Mouse (Mus musculus) cerebellum, postnatal 10 days (tissue): ENCODE measurements around the gene Hbb-bh1.
"Not testable (repeated sequence)": the region's sequence is repeated elsewhere in the genome, so short reads cannot be mapped to it uniquely, and the experiment has no call there.

ENCODE experiments used
- DNase-seq, 2 experiments: peaks; one replicate each; pipeline ENCODE4 v3.0.0; 2021; ENCODE audit warnings: mixed read lengths in 2 of 2

Gene Hbb-bh1

DNA sequence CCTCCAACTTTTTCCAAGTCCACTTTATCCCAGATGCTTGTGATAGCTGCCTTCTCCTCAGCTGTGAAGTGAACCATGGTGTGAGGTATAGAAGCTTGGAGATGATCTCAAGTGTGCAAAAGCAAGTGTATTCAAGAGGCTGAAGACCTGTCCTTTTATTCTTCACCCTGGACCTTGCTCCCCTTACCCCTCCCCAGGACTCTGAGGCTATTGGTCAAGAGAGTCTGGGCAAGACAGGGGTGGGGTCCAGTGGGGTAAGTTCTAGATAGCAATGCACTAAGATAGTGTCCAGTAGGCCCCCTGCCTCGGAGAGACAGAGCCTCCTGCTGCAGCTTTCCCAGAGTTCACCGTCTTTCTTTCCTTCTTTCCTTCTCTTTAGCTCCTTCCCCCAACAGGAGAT, at the start of gene Hbb-bh1:
Gene Hbb-bh1, minus strand, starts transcription at position 131 of the 400 bp plus-strand sequence.
- DNase-seq: no peak

DNA sequence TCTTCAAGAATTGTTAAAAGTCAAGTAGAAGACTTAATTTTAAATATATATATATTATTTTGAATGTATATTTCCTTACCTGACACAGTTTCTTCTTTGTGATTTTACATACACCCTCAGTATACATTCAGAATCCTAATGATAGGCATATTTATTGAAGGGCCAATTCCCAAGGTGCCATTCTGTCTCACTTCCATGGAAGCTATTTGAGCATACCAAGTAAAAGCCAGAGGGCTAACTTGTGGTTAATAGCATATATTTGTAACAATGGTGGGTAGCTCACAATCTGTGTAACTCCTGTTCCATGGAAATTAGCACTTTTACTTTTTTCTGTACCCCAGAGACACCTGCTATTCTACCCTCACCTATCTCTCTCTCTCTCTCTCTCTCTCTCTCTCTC, 43.2 kb upstream of the Hbb-bh1 start, which contains the start of gene Olfr66:
Gene Olfr66, minus strand, starts transcription at position 101 of the 400 bp plus-strand sequence.
- no peak for DNase-seq

DNA sequence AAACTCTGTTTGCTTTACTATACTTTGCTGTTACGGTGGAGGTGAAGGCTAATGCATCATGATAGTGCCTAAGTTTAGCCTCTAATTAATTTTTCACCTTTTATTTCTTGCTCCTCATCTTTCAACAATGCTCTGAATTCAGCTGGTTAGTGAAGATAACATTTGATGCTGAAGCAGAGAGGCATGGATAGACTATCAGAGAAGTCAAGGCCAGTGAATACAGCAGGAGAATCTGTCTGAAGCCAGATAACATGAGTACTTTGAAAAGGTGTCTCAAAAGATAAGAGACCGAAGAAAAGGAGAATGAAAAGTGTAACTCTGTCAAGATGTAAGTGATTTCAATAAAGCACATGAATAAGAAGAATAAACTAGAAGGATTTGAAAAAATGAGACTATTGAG, 34.1 kb upstream of the Hbb-bh1 start:
- DNase-seq: no peak

DNA sequence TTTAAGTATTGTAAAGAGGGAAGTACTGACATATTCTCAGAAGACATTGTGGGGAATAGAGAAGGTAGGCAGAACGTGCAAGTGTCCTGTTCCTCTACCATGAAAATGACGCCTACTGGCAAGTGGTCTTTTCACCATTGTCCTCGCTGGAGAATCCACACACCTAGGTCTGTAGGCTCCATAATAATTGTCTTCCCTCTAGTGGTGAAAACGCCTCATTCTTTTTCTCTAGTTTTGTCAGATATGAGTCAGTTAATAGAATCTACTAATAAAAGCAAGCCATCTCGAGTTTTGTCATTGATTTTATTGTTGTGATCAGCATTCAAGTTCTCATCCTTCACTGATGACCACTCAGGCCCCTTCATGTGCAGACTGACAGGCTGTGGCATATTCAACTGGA, 31.5 kb upstream of the Hbb-bh1 start:
- DNase-seq: no peak

DNA sequence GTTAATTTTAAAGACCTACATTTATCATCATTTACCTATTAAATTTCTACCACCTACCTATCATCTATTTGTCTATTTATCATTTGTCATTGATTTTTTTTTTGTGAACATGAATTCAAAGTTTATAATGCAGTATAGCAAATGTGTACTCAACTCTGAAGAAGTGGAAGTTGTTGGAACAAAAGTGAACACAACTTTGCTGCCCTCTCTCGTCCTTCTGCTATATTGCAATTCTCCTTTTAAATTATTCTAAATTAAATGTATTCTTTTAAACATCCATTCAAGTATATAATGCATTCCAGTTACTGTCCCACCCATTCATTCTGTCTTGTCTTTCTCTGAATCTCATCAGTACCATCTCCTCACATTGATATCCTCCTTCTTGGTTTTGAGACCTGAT, 30.1 kb upstream of the Hbb-bh1 start:
- peak in 1 of 2 experiments; percentile 2 for DNase-seq

DNA sequence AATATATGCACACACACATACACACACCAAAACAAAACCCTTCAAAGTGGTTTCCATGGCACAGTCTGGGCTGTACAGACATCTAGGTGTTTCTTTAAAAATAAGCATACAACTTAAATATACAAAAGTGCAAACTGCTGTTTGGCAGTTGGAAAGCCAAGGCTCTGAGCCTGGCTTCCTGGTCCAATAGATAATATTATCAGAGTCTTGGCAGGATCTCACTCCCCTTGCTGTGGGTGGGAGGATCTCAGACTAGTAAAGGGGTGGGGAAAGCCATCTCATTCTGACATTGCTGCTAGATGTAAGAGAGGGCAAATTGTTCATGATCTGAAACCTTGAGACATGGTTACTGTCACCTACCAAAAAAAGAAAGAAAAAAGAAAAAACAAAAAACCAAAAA, 27.7 kb upstream of the Hbb-bh1 start:
- DNase-seq: no peak

DNA sequence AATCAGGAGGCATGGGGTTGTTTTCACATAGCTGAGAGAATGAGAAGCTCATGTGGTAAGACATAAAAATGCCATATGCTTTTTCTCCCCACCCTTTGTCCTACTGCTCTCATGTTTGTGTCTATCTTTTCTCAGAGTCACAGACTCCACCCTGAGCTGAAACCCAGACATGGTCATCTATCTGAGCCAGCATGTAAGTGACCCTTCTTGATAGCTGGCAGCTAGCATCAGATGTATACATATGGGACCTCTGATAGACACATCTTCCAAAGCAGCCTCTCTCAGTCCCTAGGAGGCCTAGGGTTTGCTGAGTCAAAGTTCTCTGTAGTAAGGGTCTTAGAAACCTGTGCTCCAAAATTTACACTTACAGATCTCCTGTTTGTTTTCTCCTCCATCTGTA, 22.8 kb upstream of the Hbb-bh1 start:
- no peak for DNase-seq

DNA sequence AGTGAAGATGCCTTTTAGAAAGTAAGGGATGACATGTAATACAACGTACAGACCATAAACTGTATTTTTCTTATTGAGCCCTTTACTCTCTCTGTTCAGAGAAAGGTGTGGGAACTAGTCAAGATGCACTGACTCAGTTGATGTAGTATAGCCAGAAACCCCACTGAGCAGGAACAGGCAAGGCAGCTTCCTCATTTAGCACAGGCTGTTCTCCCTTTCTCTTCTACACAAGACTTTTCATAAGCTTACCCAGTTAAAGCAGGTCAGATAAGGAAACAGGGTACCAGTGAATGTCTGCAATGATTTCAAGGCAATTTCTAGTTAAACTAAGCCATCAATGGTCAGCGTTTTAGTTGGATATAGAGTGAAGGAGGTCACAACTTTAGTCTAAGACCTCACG, 18.6 kb upstream of the Hbb-bh1 start:
- no peak for DNase-seq

DNA sequence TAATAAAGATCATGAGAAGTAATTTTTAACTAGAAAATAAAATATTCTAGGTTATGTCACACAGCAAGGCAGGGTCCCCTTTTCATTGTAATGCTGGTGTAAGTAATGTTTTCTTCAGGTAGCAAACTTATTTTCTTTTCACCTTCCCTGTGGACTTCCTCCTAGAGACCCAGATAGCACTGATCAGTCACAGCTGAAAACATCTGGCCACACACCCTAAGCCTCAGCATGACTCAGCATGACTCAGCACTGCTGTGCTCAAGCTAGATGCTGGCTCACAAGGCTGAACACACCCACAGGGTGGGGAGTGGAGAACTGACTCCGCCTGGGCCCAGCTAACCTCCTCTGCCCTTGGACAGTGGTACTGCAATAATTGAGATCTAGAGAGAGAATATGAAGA, 17.9 kb upstream of the Hbb-bh1 start:
- no peak for DNase-seq

DNA sequence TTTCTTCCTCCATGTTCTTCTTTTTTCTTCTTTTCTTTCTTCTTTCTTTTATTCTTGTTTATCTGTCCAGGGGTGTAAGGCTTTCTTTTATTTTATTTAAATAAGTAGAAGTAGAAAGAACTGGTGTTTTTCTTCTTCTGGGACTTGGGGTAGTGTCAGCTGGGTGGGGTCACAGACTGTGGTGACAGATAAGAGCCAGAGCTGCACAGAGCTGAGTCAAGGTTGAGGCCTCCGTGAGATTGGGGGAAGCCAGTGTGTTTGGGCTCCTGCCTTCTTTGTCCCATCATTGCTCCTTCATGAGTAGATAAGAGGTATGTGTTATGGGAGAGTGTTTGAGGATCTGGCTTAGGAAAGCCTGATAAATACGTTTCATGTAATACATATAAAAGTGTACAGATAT, 16.1 kb upstream of the Hbb-bh1 start:
- DNase-seq: no peak

DNA sequence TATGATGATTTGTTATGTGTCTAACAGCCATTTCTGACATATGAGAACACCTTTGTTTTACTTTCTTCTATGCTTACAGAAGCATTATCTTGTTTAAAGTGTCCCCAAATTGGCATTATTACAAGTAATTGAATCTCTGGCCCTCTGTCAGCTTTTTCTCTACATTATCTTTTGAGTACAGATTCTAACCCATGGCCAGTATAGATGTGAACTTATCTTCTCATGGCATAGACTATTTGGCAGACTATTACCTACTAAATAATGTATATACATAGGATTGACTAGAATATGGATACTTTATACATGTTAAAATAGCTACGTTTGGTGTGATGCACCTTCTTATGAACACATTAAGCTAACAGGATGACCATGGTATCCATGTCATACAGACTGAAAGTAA, 11.7 kb upstream of the Hbb-bh1 start:
- DNase-seq: no peak

DNA sequence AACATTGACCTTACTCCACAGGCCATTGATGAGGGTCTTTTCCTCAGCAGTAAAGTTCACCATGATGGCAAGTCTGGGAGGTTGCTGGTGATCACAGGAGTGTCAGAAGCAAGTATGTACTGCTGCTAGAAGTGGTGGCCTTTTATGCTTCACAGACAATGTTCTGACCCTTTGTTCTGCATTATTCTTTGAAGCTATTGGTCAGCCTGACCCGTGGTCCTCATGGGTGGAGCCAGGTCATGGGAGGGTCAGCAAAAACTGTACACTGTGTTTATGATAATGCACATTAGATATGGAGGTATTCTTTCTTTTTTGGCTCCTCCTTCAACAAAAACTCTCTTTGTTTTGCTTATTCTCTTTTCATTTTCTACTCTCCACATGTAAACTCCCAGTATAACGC, 10.1 kb upstream of the Hbb-bh1 start, which contains the start of gene Hbb-y:
Gene Hbb-y, minus strand, starts transcription at position 127 of the 400 bp plus-strand sequence.
- no peak for DNase-seq

DNA sequence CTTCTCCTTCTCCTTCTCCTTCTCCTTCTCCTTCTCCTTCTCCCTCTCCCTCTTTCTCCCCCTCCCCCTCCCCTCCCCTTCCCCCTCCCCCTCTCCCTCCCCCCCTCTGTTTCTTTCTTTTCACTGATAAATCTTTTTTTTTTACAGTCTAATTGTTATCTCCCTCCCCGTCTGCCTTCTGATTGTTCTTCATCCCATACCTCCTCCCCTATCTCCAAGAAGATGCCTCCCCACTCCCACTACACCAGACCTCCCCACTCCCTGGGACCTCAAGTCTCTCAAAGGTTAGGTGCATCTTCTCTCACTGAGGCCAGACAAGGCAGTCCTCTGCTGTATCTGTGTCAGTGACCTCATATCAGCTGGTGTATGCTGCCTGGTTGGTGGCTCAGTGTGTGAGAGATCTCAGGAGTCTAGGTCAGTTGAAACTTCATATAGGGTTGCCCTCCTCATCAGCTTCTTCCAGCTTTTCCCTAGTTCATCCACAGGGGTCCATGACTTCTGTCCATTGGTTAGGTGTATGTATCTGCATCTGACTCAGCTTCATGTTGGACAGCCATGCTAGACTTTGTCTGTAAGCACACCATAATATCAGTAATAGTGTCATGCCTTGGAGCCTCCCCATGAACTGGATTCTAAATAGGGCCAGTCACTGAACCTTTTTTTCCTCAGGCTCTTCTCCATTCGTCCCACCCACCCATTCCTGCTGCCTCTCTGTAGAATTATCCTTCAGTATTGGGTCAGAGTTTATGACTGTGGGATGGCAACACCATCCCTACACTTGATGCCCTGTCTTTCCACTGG, 1.8 kb upstream of the Hbb-bh1 start:
- DNase-seq: no peak

DNA sequence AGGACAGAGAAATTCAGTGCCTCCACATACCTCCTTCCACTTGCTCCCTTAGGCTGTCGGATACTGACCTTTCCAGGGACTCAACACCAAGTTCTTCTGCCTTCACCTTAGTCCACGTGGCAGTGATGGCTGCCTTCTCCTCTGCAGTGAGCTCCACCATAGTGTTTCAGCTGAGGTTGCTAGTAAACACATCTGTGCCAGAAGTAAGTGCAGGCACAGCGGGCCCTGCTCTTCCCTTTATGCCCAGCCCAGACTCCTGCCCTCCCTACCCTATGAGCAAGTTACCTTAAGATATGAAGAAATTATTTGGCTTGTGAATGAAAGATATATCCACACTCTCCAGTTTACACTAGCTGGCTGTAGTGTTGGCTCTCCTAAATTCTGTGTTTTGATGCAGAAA, 2.7 kb downstream of the Hbb-bh1 start, which contains the start of gene Hbb-bh2:
Gene Hbb-bh2, minus strand, starts transcription at position 253 of the 400 bp plus-strand sequence.
- DNase-seq: no peak

DNA sequence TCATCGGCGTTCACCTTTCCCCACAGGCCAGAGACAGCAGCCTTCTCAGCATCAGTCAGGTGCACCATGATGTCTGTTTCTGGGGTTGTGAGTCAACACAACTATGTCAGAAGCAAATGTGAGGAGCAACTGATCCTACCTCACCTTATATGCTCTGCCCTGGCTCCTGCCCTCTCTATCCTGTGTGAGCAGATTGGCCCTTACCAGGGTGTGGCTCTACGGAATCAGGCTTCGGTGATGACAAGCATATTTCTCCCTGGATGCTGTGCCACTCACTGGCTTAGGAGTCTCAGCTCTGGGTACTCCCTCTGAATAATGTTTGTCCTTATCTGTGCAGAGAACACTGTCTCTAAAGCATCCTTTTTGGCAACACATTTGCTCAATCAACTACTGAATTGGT, 15.2 kb downstream of the Hbb-bh1 start, which contains the start of gene Hbb-bs:
Gene Hbb-bs, minus strand, starts transcription at position 289 of the 400 bp plus-strand sequence.
- no peak for DNase-seq

DNA sequence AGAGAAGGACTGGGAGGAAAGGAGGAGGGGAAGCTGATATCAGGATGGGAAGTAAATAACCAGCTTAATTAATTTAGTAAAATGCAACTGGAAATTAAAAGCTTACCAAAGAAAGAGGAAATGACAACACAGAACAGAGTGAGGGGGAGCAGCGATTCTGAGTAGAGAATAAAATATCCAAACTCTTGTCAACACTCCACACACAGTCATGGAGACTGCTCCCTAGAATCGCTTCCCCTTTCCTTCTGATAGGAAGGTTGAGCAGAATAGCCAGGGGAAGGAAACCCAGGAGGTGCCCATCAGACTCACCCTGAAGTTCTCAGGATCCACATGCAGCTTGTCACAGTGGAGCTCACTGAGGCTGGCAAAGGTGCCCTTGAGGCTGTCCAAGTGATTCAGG, 15.8 kb downstream of the Hbb-bh1 start:
- DNase-seq: not testable (repeated sequence)

DNA sequence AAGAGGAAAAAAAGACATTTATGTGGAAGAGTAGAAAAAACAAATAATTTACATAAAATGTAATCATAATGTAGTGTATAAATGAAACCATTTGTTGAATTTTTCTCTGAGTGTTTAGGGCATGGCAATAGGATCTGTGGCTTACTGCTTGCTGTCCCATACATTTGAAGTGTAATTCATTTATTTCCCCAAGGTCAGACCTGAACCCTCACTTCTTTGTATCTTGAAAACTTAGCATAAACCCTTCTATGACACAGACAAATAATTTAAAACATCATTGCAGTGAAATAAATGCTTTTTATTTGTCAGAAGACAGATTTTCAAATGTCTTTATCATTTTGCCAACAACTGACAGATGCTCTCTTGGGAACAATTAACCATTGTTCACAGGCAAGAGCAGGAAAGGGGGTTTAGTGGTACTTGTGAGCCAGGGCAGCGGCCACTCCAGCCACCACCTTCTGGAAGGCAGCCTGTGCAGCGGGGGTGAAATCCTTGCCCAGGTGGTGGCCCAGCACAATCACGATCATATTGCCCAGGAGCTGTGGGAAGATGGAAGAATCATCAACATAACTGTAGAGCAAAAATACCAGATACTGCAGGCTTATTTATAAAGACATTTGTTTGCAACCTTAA, 16.6 kb downstream of the Hbb-bh1 start:
- no peak for DNase-seq

DNA sequence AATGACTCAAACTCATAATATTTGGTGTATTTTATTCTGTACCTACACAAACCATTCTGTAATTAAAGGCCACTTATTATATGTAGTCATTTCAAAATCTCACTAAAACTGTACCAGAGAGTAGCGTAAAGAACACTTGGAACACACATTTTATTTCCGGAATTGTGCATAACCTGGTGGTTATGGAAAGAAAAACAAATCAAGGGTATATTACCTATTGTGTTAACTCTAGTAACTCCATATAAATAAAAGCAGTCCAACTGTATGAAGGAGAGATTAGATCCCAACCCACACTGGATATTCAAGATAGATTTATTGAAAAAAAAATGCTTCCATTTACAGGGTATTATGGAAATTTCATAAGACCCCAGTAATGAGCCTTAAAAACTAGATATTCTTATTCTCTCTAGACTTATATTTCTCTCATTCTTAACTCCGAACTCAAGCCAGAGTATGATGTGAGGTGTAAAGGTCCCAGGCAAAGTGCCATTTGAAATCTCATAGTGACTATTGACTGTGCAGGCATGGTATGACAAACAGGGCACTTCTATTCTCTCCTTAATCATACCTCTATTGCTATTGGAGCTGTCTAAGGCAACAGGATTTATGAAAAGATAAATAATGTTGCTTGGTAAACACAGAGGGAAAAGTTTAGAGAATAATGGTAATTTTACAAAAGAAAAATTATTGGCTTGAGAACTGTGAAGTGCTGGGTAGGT, 17.3 kb downstream of the Hbb-bh1 start:
- no peak for DNase-seq

DNA sequence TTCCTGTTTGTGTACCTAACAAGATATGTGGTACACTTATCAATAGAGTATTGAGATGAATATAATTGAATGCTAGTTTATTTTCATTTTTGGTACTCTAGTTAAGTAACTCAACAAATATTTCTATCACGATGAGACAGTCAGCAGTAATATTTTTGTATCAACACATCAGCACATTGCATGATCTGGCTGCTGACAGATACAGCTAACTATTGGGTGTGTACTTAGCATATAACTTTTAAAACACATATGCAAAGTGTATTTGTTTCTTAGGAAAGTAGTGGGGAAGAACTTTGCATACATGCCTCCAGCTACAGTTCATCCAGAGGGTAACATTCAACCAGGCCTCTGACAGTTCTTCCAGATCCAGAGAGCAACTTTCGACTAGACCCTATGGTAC, 18.4 kb downstream of the Hbb-bh1 start:
- DNase-seq: no peak

DNA sequence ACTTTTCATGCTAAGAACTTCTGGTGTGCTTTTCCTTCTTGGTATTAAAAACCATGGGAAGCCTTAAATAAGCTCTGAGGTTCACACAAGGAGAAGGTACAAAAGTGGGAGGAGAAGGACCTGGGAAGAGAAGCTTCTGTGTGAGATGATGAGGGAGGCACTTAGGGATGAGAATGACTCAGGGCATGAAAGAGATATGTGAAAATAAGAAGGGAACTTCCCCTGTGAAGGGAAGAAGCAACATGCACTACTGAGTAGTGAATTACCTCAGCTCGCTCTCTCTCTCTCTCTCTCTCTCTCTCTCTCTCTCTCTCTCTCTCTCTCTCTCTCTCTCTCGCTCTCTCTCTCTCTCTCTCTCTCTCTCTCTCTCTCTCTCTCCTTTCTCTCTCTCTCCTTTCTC, 27.9 kb downstream of the Hbb-bh1 start:
- not testable (repeated sequence) for DNase-seq

DNA sequence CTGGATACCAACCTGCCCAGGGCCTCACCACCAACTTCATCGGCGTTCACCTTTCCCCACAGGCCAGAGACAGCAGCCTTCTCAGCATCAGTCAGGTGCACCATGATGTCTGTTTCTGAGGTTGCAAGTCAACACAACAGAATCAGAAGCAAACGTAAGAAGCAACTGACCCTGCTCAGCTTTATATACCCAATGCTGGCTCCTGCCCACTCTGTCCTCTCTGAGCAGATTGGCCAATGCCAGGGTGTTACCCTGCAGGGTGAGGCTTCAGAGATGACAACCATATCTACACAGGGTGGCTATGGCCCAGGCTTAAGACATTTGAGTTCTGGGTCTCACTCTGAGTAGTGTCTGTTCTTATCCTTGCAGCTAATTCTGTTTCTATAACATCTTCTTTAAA, 29.2 kb downstream of the Hbb-bh1 start, which contains the start of gene Hbb-bt:
Gene Hbb-bt, minus strand, starts transcription at position 231 of the 400 bp plus-strand sequence.
- DNase-seq: no peak

DNA sequence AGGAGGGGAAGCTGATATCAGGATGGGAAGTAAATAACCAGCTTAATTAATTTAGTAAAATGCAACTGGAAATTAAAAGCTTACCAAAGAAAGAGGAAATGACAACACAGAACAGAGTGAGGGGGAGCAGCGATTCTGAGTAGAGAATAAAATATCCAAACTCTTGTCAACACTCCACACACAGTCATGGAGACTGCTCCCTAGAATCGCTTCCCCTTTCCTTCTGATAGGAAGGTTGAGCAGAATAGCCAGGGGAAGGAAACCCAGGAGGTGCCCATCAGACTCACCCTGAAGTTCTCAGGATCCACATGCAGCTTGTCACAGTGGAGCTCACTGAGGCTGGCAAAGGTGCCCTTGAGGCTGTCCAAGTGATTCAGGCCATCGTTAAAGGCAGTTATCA, 29.8 kb downstream of the Hbb-bh1 start:
- DNase-seq: not testable (repeated sequence)

DNA sequence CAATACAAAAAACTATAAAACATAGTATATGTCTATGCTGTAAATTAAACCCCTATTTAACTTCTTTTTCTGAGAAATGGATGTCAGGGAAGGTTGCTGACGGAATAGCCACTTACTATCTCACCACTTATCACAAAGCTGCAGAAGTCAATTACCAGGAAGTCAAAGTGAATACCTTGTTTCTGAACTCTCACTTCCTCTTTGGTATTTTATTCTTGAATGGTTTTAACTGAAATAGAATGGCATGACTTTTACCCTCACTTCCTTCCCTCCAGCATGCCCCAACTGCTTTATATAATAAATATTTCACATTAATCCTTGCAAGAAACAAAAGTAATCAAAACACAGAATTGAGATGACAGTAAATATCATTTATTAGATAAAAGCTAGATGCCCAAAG, 30.8 kb downstream of the Hbb-bh1 start:
- no peak for DNase-seq
